Mouse (Mus musculus) layer of hippocampus, postnatal 14 days (tissue): ENCODE results near the gene Mcrip2. TPM values are rescaled to one million over a fixed set of nuclear protein-coding genes. Genes with fewer than 3 reads are reported as not detected.

Experiments used
- DNase-seq, 2 experiments: peaks; one replicate each; pipeline ENCODE4 v3.0.0; 2021 to 2022; ENCODE audit warnings: low spot score in 2 of 2, mixed read lengths in 1 of 2
- total RNA-seq, 2 experiments: library from RNA; stranded (reverse); gene quantifications; 2 replicates each; pipeline ENCODE4 v1.2.3; 2021

Mcrip2 gene
- total RNA-seq, 2 experiments from 2014 or later = 29.2 to 39.0 TPM

DNA sequence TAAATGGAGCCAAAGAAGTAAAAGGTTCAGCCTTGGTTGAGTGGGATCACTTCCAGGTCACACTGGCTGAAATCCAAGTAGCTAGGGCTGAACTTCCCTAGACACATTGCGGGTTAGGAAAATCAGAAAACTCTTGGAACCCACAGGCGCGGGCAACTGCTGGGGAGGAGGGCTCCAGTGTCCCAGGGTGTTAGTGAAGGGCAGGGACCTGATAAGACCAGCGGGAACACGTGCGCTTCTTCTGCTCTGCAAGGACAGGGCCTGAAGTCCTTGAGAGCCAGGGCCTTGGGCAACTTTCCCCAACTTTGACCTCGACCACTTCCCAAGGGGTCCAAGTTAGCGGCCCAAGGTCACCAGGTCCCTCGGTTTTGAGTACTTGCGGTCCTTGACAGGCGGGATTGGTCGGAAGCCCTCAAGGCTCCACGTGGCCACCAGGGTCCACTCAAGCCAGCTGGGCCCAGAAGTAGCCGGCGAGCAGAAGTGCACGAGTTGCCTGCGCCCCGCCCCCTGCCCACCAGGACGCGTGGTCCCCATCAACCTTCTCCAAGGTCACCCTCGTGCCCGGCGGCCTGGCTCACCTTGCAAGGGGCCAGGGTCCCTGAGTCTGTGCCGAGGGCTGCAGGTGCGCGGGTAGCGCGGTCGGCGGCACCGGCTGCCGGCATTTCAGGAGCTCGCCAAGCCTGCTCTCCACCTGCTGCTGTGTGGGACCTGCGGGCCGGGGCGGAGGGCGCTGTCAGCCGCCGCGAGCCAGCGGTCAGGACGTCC, 546 bp downstream of the Mcrip2 start:
- peak in 1 of 2 experiments; percentile 28 for DNase-seq

DNA sequence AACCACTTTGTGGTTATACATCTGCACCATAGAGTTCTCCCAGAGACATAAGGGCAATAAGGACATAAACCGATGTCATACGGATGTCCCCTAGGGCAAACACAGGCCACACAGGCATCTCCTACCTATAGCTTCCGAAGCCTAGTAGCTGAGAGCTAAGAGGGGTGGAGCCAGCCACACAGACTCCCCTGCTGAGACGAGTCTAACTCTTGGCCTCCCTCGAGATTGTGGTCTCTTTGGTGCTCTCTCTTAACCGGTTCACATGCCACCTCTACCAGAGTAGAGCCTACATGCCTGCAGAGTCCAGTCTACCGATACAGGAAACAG, 1.1 kb downstream of the Mcrip2 start:
- DNase-seq = no peak

DNA sequence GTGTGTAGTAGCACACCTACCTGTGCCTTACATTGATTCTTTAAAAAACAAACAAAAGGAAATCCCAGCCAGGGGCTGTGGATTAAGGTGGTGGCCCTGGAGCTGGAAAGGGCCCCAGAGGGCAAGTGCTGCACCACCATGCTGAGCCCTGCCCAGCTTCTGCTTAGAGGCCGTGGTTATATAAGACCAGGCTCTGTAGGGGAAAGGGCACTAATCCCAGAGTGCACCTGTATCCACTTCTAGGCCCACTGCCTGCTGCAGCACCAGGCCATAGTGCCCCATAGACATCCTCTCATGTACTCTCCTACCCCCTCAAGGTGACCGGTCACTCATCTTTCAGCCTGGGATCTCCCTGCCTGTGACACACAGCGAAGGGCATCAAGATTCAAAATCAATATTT, 2.4 kb downstream of the Mcrip2 start:
- no peak for DNase-seq

GRCm38 (mm10) chr17:25865288-25865687, 3.3 kb downstream of the Mcrip2 start:
- no peak for DNase-seq

GRCm38 (mm10) chr17:25864311-25864710, 4.3 kb downstream of the Mcrip2 start:
- DNase-seq = no peak

DNA sequence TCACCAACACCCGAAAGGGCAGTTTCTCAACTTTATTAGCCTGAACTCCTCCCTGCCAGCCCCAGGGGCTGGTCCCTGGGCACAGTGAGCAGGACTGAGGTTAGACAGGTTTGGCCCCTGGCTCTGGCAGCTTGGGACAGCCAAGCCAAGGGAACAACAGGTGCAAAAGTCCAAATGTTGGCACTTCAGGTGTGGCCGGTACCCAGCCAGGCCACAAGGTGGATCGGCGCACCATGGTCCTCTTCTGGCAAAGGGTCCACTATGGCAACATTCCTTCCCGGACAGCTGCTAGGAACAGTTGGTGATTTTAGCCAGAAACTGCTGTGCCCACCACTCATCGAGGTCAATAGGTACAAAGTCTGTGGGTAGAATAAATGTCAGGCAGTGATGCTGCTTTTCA, 4.9 kb downstream of the Mcrip2 start:
- DNase-seq = no peak

- DNase-seq = no peak
Measured at GRCm38 (mm10) chr17:25861704-25862612, 6.6 kb downstream of the Mcrip2 start.

DNA sequence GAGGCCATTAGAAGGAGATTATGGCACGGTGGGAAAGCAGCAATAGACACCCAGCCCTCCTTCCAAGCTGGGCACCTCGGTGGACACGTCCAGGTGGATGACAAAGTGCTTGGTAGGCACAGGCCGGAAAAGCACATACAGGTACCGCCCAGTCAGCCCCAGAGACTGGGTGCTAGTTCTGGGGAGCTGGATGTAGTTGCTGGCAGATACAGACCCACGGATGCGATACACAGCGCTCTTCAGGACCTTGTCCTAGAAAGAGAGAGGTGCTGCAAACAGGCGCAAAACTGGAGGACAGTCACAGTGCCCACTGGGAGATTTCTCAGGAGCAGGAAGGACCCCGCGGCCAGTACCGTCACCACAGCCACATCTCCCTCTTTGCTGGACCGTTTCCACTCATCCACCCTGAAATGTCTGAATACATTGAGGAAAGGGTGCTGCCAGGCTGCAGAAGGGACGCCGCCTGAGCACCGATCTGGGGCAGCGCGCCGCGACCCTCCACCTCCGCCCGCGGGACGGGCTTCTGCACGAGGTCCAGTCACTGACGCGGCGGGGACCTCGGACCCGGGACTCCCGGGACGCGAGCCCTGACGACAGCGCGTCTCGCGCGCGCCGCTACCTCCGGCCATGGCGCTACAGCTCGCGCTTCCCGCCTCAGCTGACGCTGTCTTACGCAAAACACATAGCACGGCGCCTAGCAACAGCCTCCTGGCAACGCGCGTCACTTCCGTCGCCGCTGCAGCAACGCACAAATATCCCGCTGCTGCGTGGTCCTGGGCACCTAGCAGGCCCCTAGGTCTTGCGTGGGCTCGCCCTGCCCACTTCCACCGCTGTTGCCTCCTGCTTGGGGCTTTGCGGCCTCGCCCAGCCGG, 7.5 kb downstream of the Mcrip2 start, which contains the start of gene Wdr90:
Gene Wdr90, minus strand, starts transcription at position 670 of the 872 bp plus-strand sequence.
- peak; percentile 88 to 94 for DNase-seq

- DNase-seq = no peak
Measured at GRCm38 (mm10) chr17:25860229-25860628, 8.3 kb downstream of the Mcrip2 start.

- peak; percentile 89 to 95 for DNase-seq
Measured at GRCm38 (mm10) chr17:25844396-25844901, 24.1 kb downstream of the Mcrip2 start, which contains the start of gene Rhot2. Rhot2 (minus strand) TSS chr17:25844851.

DNA sequence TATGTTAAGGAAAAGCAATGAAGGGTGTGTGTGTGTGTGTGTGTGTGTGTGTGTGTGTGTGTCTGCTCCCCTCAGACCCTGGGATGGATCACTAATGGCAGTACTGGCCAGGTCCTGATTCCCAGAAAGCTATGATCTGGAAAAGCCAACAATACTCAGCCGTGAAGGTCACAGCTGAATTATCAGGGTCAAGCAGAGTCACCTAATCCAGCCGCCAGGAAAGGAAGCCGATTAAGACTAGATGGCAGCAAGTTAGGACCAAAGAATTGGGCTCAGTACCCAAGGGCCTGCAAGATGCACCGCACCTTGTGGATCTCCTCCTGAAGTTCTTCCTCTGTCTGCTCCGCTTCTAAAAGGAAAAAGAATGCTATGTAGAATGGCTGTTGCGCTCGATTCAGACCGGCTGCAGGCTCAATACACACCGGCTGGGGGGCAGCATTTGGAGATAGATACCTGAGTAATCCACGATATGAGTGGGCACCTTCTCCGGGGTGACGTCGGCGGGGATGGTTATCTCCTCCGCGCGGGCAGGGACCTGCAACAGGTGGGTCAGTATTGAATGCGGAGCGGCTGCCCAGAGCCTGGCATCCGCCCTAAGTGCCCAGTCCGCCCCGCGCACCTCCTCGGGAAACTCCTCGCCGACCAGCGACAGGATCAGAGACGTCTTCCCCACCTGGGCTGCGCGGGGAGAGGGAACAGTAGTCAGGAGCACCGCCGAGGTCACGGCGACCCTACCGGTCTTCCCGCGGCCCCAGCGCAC, 24.7 kb downstream of the Mcrip2 start:
- DNase-seq = no peak

- no peak for DNase-seq
Measured at GRCm38 (mm10) chr17:25843122-25843521, 25.4 kb downstream of the Mcrip2 start.

GRCm38 (mm10) chr17:25842509-25842908, 26.1 kb downstream of the Mcrip2 start:
- DNase-seq = no peak

GRCm38 (mm10) chr17:25841117-25841880, 27.3 kb downstream of the Mcrip2 start, which contains the start of gene Gm20683:
Gm20683 (minus strand) TSS chr17:25841763.
- no peak for DNase-seq

GRCm38 (mm10) chr17:25840519-25840918, 28.0 kb downstream of the Mcrip2 start:
- no peak for DNase-seq

DNA sequence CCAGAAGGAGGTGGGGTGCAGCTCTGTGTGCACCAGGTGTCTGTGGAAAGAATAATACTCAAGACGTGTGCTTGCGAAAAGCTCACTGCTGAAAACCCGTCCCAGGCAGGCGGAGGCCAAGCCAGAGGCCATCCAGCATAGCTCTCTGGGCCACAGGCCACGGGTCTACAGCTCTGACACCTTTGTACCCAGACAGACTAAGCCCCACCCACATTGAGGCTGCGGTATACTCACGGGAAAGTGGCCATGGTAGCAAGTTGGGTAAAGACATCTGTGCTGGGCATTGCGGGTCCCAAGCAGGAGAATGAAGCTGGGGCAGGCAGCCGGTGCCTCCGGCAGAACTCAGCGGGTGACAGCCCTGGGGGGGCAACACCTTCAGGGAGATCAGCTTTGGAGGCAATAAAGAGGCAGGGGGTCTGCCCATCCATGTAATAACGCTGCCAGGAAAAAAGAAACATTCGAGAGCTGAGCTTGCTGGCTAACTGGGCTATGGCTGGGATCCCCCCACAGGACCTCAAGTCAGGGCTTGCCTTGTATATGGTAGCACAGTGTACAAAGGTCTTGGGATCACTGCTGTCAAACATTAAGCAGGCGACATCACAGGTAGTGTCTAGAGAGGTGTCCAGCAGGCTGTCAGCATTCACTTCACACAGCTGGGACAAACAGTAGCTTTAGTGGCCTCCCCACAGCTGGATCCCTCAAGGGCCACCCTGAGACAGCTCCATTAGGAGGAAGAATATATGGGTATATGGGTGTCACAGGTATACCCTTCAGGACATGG, 28.9 kb downstream of the Mcrip2 start:
- no peak for DNase-seq

DNA sequence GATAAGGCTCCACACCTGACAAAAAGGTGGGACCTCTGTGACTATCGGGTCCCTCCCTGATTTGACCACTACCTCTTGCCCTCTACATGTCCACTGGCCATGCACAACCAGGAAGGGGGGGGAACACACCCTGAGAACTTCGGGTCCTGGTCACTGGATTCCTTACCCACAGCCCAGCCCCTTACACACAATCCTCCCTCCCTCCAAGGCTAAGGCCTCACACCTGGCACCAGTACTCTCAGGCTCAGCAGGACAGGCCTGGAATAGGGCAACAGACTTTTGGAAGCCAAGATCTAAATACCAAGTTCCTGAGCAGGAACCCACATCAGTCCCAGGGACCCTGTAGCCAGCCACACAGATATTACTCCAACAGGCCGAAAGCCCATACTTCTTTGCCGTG, 29.7 kb downstream of the Mcrip2 start:
- DNase-seq = no peak

DNA sequence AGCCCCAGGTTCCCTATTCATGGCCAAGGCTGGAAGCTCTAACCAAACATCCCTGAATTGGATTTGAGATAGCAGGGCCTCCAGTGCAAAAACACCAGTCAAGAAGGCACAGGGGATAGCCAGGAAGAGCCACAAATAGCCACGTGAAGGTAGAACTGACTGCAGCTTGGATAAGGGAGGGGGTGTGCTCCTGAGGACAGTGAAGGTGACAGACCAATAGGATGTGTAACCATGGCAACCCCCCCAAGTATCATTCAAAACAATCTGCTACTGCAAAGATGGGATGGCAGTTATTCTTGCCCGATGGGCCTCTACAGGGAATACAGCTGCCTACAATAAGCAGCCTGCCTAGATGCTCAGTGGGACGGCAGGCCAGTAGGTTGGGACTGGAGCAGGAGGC, 31.0 kb downstream of the Mcrip2 start:
- no peak for DNase-seq

DNA sequence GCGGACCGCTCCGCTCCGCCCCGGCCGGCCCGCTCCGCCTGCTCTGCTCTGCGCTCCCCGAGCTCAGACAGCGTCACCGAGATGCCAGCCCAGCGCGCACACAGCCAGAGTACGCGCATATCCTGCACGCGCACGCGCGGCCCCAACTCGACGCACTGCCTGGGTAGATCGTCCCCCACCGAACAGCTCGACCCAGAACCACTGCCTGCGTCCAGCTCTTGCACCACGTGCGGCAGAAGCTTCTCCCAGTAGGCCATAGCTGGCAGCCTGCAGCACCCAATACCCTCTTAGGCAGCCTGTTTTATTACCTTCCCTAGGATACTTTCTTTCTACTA, 31.5 kb downstream of the Mcrip2 start, which contains the start of gene Rhbdl1:
Gene Rhbdl1, minus strand, starts transcription at position 220 of the 335 bp plus-strand sequence.
- DNase-seq = peak; percentile 83 to 87
